Mouse (Mus musculus) cerebellum, adult 9-10 months (tissue): ENCODE results near the gene Gm18336.
A peak's percentile ranks its signal among the peaks of the same experiment; 100 is the strongest.
"Not testable (repeated sequence)": the region's sequence is repeated elsewhere in the genome, so short reads cannot be mapped to it uniquely, and the experiment has no call there.

Source experiments
- DNase-seq: peaks from one replicate; pipeline ENCODE4 v3.0.0; 2022

Gm18336 gene

GRCm38 (mm10) chrX:73398636-73399035 is at the start of gene Gm18336:
Gene Gm18336 (minus strand): TSS chrX:73398736.
- DNase-seq, result not testable (repeated sequence)

- DNase-seq, result no peak
Observed at GRCm38 (mm10) chrX:73441428-73441827, 42.9 kb upstream of the Gm18336 start.

- DNase-seq, result no peak
Observed at GRCm38 (mm10) chrX:73435252-73435651, 36.7 kb upstream of the Gm18336 start, which contains the start of gene Trex2. Gene Trex2 (minus strand): TSS chrX:73435344.

- DNase-seq, result no peak
Observed at GRCm38 (mm10) chrX:73432850-73433249, 34.3 kb upstream of the Gm18336 start.

GRCm38 (mm10) chrX:73430036-73430435 is 31.5 kb upstream of the Gm18336 start:
- peak; percentile 11 for DNase-seq

GRCm38 (mm10) chrX:73412767-73413166 is 14.2 kb upstream of the Gm18336 start:
- no peak for DNase-seq

- DNase-seq, result no peak
Observed at GRCm38 (mm10) chrX:73410880-73411517, 12.5 kb upstream of the Gm18336 start, which contains the start of gene Zfp92. Gene Zfp92 (plus strand): TSS chrX:73411096.

- DNase-seq, result no peak
Observed at GRCm38 (mm10) chrX:73401616-73402015, 3.1 kb upstream of the Gm18336 start.

GRCm38 (mm10) chrX:73400951-73401350 is 2.4 kb upstream of the Gm18336 start:
- DNase-seq, result no peak

- DNase-seq, result no peak
Observed at GRCm38 (mm10) chrX:73396446-73396845, 2.1 kb downstream of the Gm18336 start.

- DNase-seq, result no peak
Observed at GRCm38 (mm10) chrX:73391481-73391880, 7.1 kb downstream of the Gm18336 start.

GRCm38 (mm10) chrX:73384924-73385323 is 13.6 kb downstream of the Gm18336 start:
- no peak for DNase-seq

- DNase-seq, result no peak
Observed at GRCm38 (mm10) chrX:73384419-73384818, 14.1 kb downstream of the Gm18336 start.

- no peak for DNase-seq
Observed at GRCm38 (mm10) chrX:73363291-73363690, 35.2 kb downstream of the Gm18336 start.

GRCm38 (mm10) chrX:73356719-73357118 is 41.8 kb downstream of the Gm18336 start:
- no peak for DNase-seq

- DNase-seq, result no peak
Observed at GRCm38 (mm10) chrX:73356163-73356562, 42.4 kb downstream of the Gm18336 start.
